Mouse (Mus musculus) spleen, postnatal 36 days (tissue): ENCODE measurements at regions not wholly inside any gene's neighbourhood (a gene's known extent, or its start where the extent isn't known, plus 50 kb on each side); places are given as distances from the start of the nearest gene placed in this dataset.

Source experiments
- DNase-seq, 2 experiments: peaks; one replicate each; pipeline ENCODE4 v3.0.0; 2022; ENCODE audit warnings: low spot score in 2 of 2, mixed read lengths in 1 of 2

- DNase-seq: no peak
Measured at GRCm38 (mm10) chr10:35328319-35328862, 383.3 kb downstream of the Amd2 start.

GRCm38 (mm10) chr10:35298775-35299174 lies 412.9 kb downstream of the Amd2 start:
- DNase-seq: no peak

DNA sequence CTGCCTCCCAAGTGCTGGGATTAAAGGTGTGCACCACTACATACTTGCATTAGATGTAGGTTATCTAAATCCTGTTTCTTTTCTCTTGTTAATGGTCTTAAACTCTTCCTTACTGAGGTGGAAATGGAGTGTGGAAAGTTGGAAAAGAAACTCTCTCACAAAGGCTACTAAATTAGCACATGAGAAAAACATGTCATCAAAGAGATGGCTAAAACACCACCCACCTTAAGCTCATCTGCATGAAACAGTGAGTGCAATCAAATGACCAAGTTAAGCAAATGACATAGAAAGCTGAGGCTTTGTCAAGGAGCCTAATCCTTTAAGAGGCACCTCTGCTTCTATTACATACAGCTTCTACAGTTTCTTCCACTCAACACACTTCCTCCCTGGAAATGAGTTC lies 446.6 kb downstream of the Amd2 start:
- no peak for DNase-seq

- DNase-seq: no peak
Measured at GRCm38 (mm10) chr10:35236431-35236830, 475.3 kb downstream of the Amd2 start.

GRCm38 (mm10) chr10:35235260-35235659 lies 476.4 kb downstream of the Amd2 start:
- peak in 1 of 2 experiments; percentile 2 for DNase-seq

DNA sequence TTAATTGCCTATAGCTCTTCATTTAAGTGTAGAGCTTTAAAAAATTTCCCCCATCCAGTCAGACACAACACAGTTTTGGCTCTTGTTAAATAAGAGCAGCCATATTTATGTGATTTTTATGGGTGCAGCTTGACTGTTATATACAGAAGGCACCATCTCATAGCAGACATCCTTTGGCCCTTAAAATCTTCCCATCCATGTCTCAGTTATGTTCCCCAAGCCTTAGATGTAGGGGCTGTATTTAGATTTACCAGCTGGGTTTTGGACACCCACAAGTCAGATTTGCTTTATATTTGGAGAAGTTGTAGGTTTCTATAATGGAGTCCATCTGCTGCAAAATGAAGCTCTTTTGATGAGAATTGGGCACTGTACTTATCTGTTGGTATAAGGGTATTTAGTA lies 482.2 kb downstream of the Amd2 start:
- no peak for DNase-seq
